Mouse (Mus musculus): ENCODE measurements around the gene Phlda3. TPM values are rescaled to one million over a fixed set of nuclear protein-coding genes. Genes with fewer than 3 reads are reported as not detected.

Gene Phlda3
- polyA plus RNA-seq, 1 experiment from 2014 or later: 32.1 TPM

Other genes with a start within 250 kb of the Phlda3 start
- gene Nav1, start 158.8 kb upstream of the Phlda3 start, polyA plus RNA-seq (2015; fragmentation: Nextera tagmentation; extraction: Ambion mirVana): 34.9 and 38.6 TPM in 2 replicates
- 28.0 and 30.6 TPM in 2 replicates for gene Csrp1, start 46.1 kb upstream of the Phlda3 start, polyA plus RNA-seq (2015; fragmentation: Nextera tagmentation; extraction: Ambion mirVana)
- gene Tnni1, start 13.3 kb downstream of the Phlda3 start, polyA plus RNA-seq (2015; fragmentation: Nextera tagmentation; extraction: Ambion mirVana): 15.0 and 31.7 TPM in 2 replicates
- gene Lad1, start 52.5 kb downstream of the Phlda3 start, polyA plus RNA-seq (2015; fragmentation: Nextera tagmentation; extraction: Ambion mirVana): 0.40 and 0.73 TPM in 2 replicates
- 10.9 and 22.7 TPM in 2 replicates for gene Tnnt2, start 70.2 kb downstream of the Phlda3 start, polyA plus RNA-seq (2015; fragmentation: Nextera tagmentation; extraction: Ambion mirVana)
- gene Pkp1, start 153.1 kb downstream of the Phlda3 start, polyA plus RNA-seq (2015; fragmentation: Nextera tagmentation; extraction: Ambion mirVana): 0.08 and 0.23 TPM in 2 replicates
- not detected in 2 replicates for gene Igfn1, start 240.2 kb downstream of the Phlda3 start, polyA plus RNA-seq (2015; fragmentation: Nextera tagmentation; extraction: Ambion mirVana)
- gene Tmem9, start 242.0 kb downstream of the Phlda3 start, polyA plus RNA-seq (2015; fragmentation: Nextera tagmentation; extraction: Ambion mirVana): 155 and 180 TPM in 2 replicates

All from neural tube, embryonic 13.5 days (tissue).